In the genomic region with DNA sequence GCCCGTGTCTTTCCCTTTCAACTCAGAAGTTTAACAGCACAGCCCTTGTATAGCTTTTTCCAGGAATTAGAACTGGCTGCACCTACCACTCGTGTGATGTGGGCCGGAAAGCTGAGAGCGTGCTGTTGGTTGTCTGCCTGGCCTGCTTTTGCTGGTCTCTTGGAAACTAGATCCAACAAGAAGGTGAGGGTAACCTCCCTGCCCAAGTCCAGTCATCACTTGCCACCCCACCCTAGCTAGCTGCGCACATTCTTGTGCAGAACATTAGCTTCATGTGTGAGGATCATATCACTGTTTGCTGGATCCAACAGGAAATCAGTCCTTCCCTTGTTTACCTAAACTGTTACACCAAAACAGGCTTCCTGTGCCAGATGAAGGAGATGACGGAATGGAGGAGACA, we compare ENCODE assay signal across 22 mouse cellular contexts. TPM values are rescaled to one million over a fixed set of nuclear protein-coding genes. Genes with fewer than 3 reads are reported as not detected.
DNase-seq lines count a peak whose midpoint lies in the region; ATAC-seq and TF ChIP-seq lines count a peak whose summit lies in the region.
"Had no signal": no experiment of that assay in that cellular context is flagged by ENCODE, and none has a peak within 500 bp of the region (broad histone marks: within the 10 kb centered on the region; RNA-seq: fewer than 3 reads in every experiment).

No protein-coding gene starts in this region.

- no peak overlapping the region for H3K4me3 ChIP-seq in liver, embryonic 11.5 days (ENCODE audit: low read depth, low read length)
- H3K4me3 ChIP-seq in liver, postnatal 0 days (ENCODE audit: low read depth, low read length): no peak overlapping the region
- H3K4me3 ChIP-seq in midbrain, embryonic 10.5 days: no peak overlapping the region
- no peak overlapping the region for H3K4me3 ChIP-seq in midbrain, embryonic 15.5 days
- H3K4me3 ChIP-seq: heart, embryonic 13.5 days; hindbrain, embryonic 12.5 days; hindbrain, embryonic 15.5 days had no signal

- H3K9ac ChIP-seq in liver, embryonic 11.5 days (ENCODE audit: low read depth, low read length): no peak overlapping the region
- H3K9ac ChIP-seq in liver, postnatal 0 days (replicated peaks): no peak overlapping the region
- H3K9ac ChIP-seq in midbrain, embryonic 15.5 days: no peak overlapping the region
- H3K9ac ChIP-seq: forebrain, postnatal 0 days; heart, embryonic 13.5 days; hindbrain, embryonic 12.5 days; hindbrain, embryonic 15.5 days had no signal

- H3K36me3 ChIP-seq in liver, embryonic 11.5 days (ENCODE audit: control insufficient read depth, insufficient read depth, low read length): peaks cover 4% of the 10 kb centered on the region; the same call in 1 of the 2 replicates
- peaks cover 39% of the 10 kb centered on the region for H3K36me3 ChIP-seq in liver, postnatal 0 days (replicated peaks; ENCODE audit: insufficient read depth, low read length)
- H3K36me3 ChIP-seq in midbrain, embryonic 10.5 days: peaks cover 32% of the 10 kb centered on the region
- no peaks in the 10 kb centered on the region for H3K36me3 ChIP-seq in midbrain, embryonic 15.5 days (replicated peaks)
- H3K36me3 ChIP-seq: hindbrain, embryonic 15.5 days had no signal

- no peaks in the 10 kb centered on the region for H3K9me3 ChIP-seq in liver, embryonic 11.5 days (ENCODE audit: control insufficient read depth, low read length)
- H3K9me3 ChIP-seq in liver, postnatal 0 days (ENCODE audit: low read length): no peaks in the 10 kb centered on the region
- H3K9me3 ChIP-seq in midbrain, embryonic 10.5 days (replicated peaks): no peaks in the 10 kb centered on the region
- H3K9me3 ChIP-seq in midbrain, embryonic 15.5 days: no peaks in the 10 kb centered on the region
- H3K9me3 ChIP-seq: heart, embryonic 13.5 days; hindbrain, embryonic 12.5 days; hindbrain, embryonic 15.5 days had no signal

- intact Hi-C loops in gastrocnemius, postnatal 14 days (cut with DNase I; ENCODE audit: low total_unique reads): loop anchor here (10.0 kb wide), 1 partner anchor 141 kb away; no protein-coding TSS in a partner anchor

- H3K27ac ChIP-seq in liver, embryonic 11.5 days (ENCODE audit: low read depth, low read length): no peak overlapping the region
- no peak overlapping the region for H3K27ac ChIP-seq in liver, postnatal 0 days (ENCODE audit: low read depth)
- no peak overlapping the region for H3K27ac ChIP-seq in midbrain, embryonic 10.5 days (replicated peaks)
- no peak overlapping the region for H3K27ac ChIP-seq in midbrain, embryonic 15.5 days
- H3K27ac ChIP-seq: heart, embryonic 13.5 days; hindbrain, embryonic 12.5 days; hindbrain, embryonic 15.5 days had no signal

- no peak for TF ChIP-seq CTCF in liver, postnatal 0 days (IDR thresholded peaks at IDR 0.05; ENCODE audit: low read depth)

- H3K4me2 ChIP-seq in liver, embryonic 11.5 days: no peak overlapping the region
- H3K4me2 ChIP-seq in liver, postnatal 0 days (ENCODE audit: low read depth, low read length): no peak overlapping the region
- no peak overlapping the region for H3K4me2 ChIP-seq in midbrain, embryonic 15.5 days
- H3K4me2 ChIP-seq: heart, embryonic 13.5 days; hindbrain, embryonic 12.5 days; hindbrain, embryonic 15.5 days had no signal

- no peak for TF ChIP-seq EP300 in liver, postnatal 0 days (IDR thresholded peaks at IDR 0.05; ENCODE audit: low read depth)

- no peaks in the 10 kb centered on the region for H3K27me3 ChIP-seq in liver, embryonic 11.5 days (replicated peaks; ENCODE audit: control insufficient read depth, insufficient read depth, low read length)
- no peaks in the 10 kb centered on the region for H3K27me3 ChIP-seq in liver, postnatal 0 days (ENCODE audit: insufficient read depth, low read length)
- no peaks in the 10 kb centered on the region for H3K27me3 ChIP-seq in midbrain, embryonic 10.5 days (ENCODE audit: low read depth, poor library complexity, severe bottlenecking)
- H3K27me3 ChIP-seq in midbrain, embryonic 15.5 days (replicated peaks): no peaks in the 10 kb centered on the region
- H3K27me3 ChIP-seq: heart, embryonic 13.5 days; hindbrain, embryonic 12.5 days; hindbrain, embryonic 15.5 days had no signal

- WGBS in liver, embryonic 11.5 days: 86% methylated on average over 6 of the region's 6 CpGs
- 84% methylated on average over 6 of the region's 6 CpGs for WGBS in liver, postnatal 0 days (ENCODE audit: insufficient replicate concordance)
- WGBS in midbrain, embryonic 10.5 days: 94% methylated on average over 6 of the region's 6 CpGs
- 95% methylated on average over 6 of the region's 6 CpGs for WGBS in midbrain, embryonic 15.5 days

- ATAC-seq in liver, embryonic 11.5 days (replicated peaks; ENCODE audit: low FRiP score): no peak
- no peak for ATAC-seq in liver, postnatal 0 days
- no peak for ATAC-seq in midbrain, embryonic 15.5 days (replicated peaks)
- ATAC-seq: activated CD4-positive, CD25-positive, alpha-beta regulatory T cell, adult 4 months; forebrain, embryonic 14.5 days; forebrain, postnatal 0 days had no signal

- DNase-seq in gastrocnemius, adult 18-20 months (ENCODE audit: low spot score): peak; percentile 7
- DNase-seq in gastrocnemius, postnatal 14 days: no peak
- DNase-seq in liver, embryonic 11.5 days (ENCODE audit: low spot score): peak; percentile 20
- DNase-seq in liver, postnatal 0 days: no peak
- DNase-seq in midbrain, embryonic 10.5 days (ENCODE audit: low spot score): peak; percentile 1
- DNase-seq: adrenal gland, adult 8-10 months; adrenal gland, postnatal 25 days; cerebellum, adult 11-12 months; cerebellum, adult 8-10 months; cerebellum, postnatal 10 days; cerebellum, postnatal 36 days; forebrain, postnatal 0 days; gastrocnemius, postnatal 36 days; heart, postnatal 14 days had no signal

- no peaks in the 10 kb centered on the region for H3K4me1 ChIP-seq in liver, embryonic 11.5 days (replicated peaks; ENCODE audit: control insufficient read depth, insufficient read depth, low read length)
- no peaks in the 10 kb centered on the region for H3K4me1 ChIP-seq in liver, postnatal 0 days (ENCODE audit: insufficient read depth)
- 0 out of 2 replicates have a peak, but pooled peaks cover 3% of the 10 kb centered on the region for H3K4me1 ChIP-seq in midbrain, embryonic 10.5 days
- H3K4me1 ChIP-seq in midbrain, embryonic 15.5 days: no peaks in the 10 kb centered on the region
- H3K4me1 ChIP-seq: hindbrain, embryonic 12.5 days; hindbrain, embryonic 15.5 days had no signal

RNA-seq across cellular contexts. Expression of a gene that starts 19.2 kb away (rescaled TPM):
- 1 to 10 TPM in 1 of 2 experiments, under 1 TPM in 1; 0.64 to 1.5 TPM for total RNA-seq in gastrocnemius, adult 18-20 months (2021)
- 1 to 10 TPM; 2.5 to 3.1 TPM for total RNA-seq in gastrocnemius, postnatal 14 days (2021)
- polyA plus RNA-seq in liver, embryonic 11.5 days (2014; fragmentation: Nextera tagmentation; extraction: Ambion mirVana): 0.16 and 0.18 TPM in 2 replicates
- 0.05 and 0.13 TPM in 2 replicates for polyA plus RNA-seq in liver, postnatal 0 days (2015; fragmentation: Nextera tagmentation; extraction: Ambion mirVana)
- polyA plus RNA-seq in midbrain, embryonic 10.5 days (2016; fragmentation: Nextera tagmentation; extraction: Ambion mirVana): 0.19 and 0.25 TPM in 2 replicates
- 0.14 TPM in 2 replicates for polyA plus RNA-seq in midbrain, embryonic 15.5 days (2015; fragmentation: Nextera tagmentation; extraction: Ambion mirVana)
- total RNA-seq: granulocyte monocyte progenitor cell, adult 5-6 weeks; hematopoietic stem cell, adult 5-6 weeks had no signal
- polyA plus RNA-seq: hindbrain, embryonic 15.5 days had no signal

Comparison
In these comparisons a context has a peak if more than half of its experiments do, and no peak if none do; other contexts are left out.
1. DNase-seq: peak in gastrocnemius, adult 18-20 months (single experiment), liver, embryonic 11.5 days (single experiment) and midbrain, embryonic 10.5 days (single experiment); none in gastrocnemius, postnatal 14 days (single experiment) and liver, postnatal 0 days (single experiment).